In genomic region chr12:69204052-69204833, GRCm38 (mm10) we compare ENCODE assay signal across 9 mouse cellular contexts. TPM values are rescaled to one million over a fixed set of nuclear protein-coding genes. Genes with fewer than 3 reads are reported as not detected.
DNase-seq lines count a peak whose midpoint lies in the region; ATAC-seq and TF ChIP-seq lines count a peak whose summit lies in the region.
"Had no signal": no experiment of that assay in that cellular context is flagged by ENCODE, and none has a peak within 500 bp of the region (broad histone marks: within the 10 kb centered on the region; RNA-seq: fewer than 3 reads in every experiment).

Gm49384 (minus strand) TSS chr12:69204267.

- H3K4me3 ChIP-seq in kidney, postnatal 0 days (replicated peaks; ENCODE audit: low read depth, low read length), result no peak within 1 kb of the TSS
- no peak within 1 kb of the TSS for H3K4me3 ChIP-seq in hindbrain, embryonic 16.5 days (ENCODE audit: low read length)

- ATAC-seq in kidney, postnatal 0 days (replicated peaks; ENCODE audit: low FRiP score, low read depth), result no peak
- ATAC-seq in common myeloid progenitor, adult 5-6 weeks (replicated peaks; ENCODE audit: low read depth, poor library complexity, severe bottlenecking), result no peak
- peak; percentile 21; the same call in 1 of the 2 replicates for ATAC-seq in hindbrain, embryonic 16.5 days

- no peaks in the 10 kb centered on the region for H3K9me3 ChIP-seq in kidney, postnatal 0 days (replicated peaks; ENCODE audit: low read length)
- H3K9me3 ChIP-seq in hindbrain, embryonic 16.5 days (ENCODE audit: control insufficient read depth, low read length), result no peaks in the 10 kb centered on the region

- no peak within 1 kb of the TSS for H3K4me2 ChIP-seq in kidney, postnatal 0 days (ENCODE audit: low read length)
- H3K4me2 ChIP-seq in hindbrain, embryonic 16.5 days (ENCODE audit: low read length), result peak within 1 kb of the TSS; percentile 16; the same call in 1 of the 2 replicates

- intact Hi-C loops in gastrocnemius, postnatal 14 days (cut with DNase I; ENCODE audit: low total_unique reads), result no loop called here

- WGBS in kidney, postnatal 0 days, result 82% methylated on average over 16 of the region's 16 CpGs
- 62% methylated on average over 16 of the region's 16 CpGs for WGBS in hindbrain, embryonic 16.5 days

- H3K4me1 ChIP-seq in kidney, postnatal 0 days (replicated peaks; ENCODE audit: insufficient read depth, low read length), result no peaks in the 10 kb centered on the region
- H3K4me1 ChIP-seq in hindbrain, embryonic 16.5 days (ENCODE audit: control insufficient read depth, insufficient read depth, low read depth, low read length), result peaks cover 6% of the 10 kb centered on the region

- H3K27ac ChIP-seq in kidney, postnatal 0 days, result no peak within 1 kb of the TSS
- no peak within 1 kb of the TSS for H3K27ac ChIP-seq in hindbrain, embryonic 16.5 days (ENCODE audit: low read depth, low read length)

- no peak for DNase-seq in kidney, postnatal 0 days (ENCODE audit: low spot score)
- no peak for DNase-seq in kidney, adult 8-10 months
- peak; percentile 62 for DNase-seq in naive thymus-derived CD4-positive, alpha-beta T cell, adult 2 months (ENCODE audit: low read depth)
- DNase-seq in adrenal gland, adult 8-10 months, result no peak
- DNase-seq in gastrocnemius, postnatal 14 days, result no peak
- no peak for DNase-seq in adrenal gland, postnatal 4 days (ENCODE audit: low spot score in 2 of 2)
- DNase-seq: kidney, postnatal 4 days had no signal

- no peaks in the 10 kb centered on the region for H3K27me3 ChIP-seq in kidney, postnatal 0 days (ENCODE audit: insufficient read depth, low read length)
- H3K27me3 ChIP-seq in hindbrain, embryonic 16.5 days (replicated peaks; ENCODE audit: control insufficient read depth, insufficient read depth, low read length), result no peaks in the 10 kb centered on the region

- H3K9ac ChIP-seq in kidney, postnatal 0 days (ENCODE audit: low read depth, low read length), result no peak within 1 kb of the TSS
- no peak within 1 kb of the TSS for H3K9ac ChIP-seq in hindbrain, embryonic 16.5 days (ENCODE audit: low read depth, low read length)

- no peak for TF ChIP-seq CTCF in kidney, postnatal 0 days (IDR thresholded peaks at IDR 0.05; ENCODE audit: low read depth)

- H3K36me3 ChIP-seq in kidney, postnatal 0 days (ENCODE audit: insufficient read depth, low read length), result peaks cover 18% of the 10 kb centered on the region; the same call in 1 of the 2 replicates
- H3K36me3 ChIP-seq in hindbrain, embryonic 16.5 days (ENCODE audit: control insufficient read depth, insufficient read depth, low read length), result 0 out of 2 replicates have a peak, but pooled peaks cover 4% of the 10 kb centered on the region

RNA-seq across cellular contexts. Expression of gene Gm49384, which starts in this region (rescaled TPM):
- 17.1 and 19.2 TPM in 2 replicates for polyA plus RNA-seq in kidney, postnatal 0 days (2015; fragmentation: Nextera tagmentation; extraction: Ambion mirVana)
- 25.5 and 38.6 TPM in 2 replicates for total RNA-seq in common myeloid progenitor, adult 5-6 weeks (2017)
- 10.8 and 11.6 TPM in 2 replicates for polyA plus RNA-seq in hindbrain, embryonic 16.5 days (2015; fragmentation: Nextera tagmentation; extraction: Ambion mirVana)
- 1 to 10 TPM; 3.6 to 7.2 (median 5.3) TPM for total RNA-seq in adrenal gland, adult 8-10 months (2022)
- total RNA-seq in gastrocnemius, postnatal 14 days (2021), result 1 to 10 TPM; 1.4 to 2.0 TPM
- 1 to 10 TPM; 8.5 to 9.2 TPM for total RNA-seq in adrenal gland, postnatal 4 days (2021)
